Mouse (Mus musculus) lung, adult 18-20 months (tissue): ENCODE data around the gene Parp3.
"Not testable (repeated sequence)": the region's sequence is repeated elsewhere in the genome, so short reads cannot be mapped to it uniquely, and the experiment has no call there.

ENCODE experiments used
- DNase-seq, 2 experiments: peaks; one replicate each; pipeline ENCODE4 v3.0.0; 2022; ENCODE audit warnings: mixed read lengths in 2 of 2

Gene Parp3

DNA sequence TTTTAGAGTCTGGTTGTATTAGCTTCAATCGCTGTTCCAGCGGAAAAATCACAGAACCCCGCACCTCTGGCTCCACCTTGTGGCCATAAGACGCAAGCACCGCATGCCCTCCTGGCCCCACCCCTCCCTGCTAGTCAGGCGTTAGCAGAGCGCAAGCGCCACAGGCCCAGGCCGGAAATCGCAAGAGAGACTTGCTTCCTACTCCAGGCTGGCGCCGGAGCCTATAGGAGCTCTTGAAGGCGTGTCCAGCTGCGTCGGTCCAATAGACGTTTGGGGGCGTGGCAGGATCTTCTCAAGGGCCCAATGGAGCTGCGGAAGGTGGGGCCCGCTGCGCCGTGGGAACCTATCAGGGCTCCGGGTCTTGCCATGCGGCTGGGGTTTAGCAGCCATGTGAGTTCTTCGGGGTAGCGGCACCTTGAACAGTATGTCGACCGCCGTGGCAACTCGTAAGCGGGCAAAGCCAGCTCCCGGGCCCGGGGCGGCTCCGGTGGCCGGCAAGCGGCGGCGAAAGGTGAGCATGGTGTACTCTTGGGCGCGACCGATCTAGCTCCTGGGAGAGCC, at the start of gene Parp3:
Parp3 (minus strand) TSS at position 26 of the 561 bp plus-strand sequence.
- DNase-seq: peak; percentile 100

DNA sequence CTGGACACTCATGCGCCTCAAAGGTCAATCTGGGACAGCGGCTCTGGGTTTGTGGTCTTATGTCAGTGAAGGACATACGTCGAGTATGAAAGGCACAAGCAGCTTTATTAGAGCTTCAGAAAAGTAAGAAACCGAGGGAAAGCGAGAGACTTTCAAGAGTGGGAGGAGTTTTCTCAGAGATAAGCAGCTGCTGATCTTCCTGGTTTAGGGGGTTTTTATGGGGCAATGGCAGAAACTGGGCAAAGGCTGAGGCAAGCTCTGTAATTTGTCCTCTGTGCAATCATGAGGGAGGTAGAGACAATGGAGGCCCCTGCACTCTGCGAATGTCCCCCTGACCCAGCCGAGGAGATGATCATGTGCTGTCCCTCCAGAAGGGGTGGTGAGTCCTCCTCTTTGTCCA, 43.2 kb upstream of the Parp3 start:
- DNase-seq: no peak

DNA sequence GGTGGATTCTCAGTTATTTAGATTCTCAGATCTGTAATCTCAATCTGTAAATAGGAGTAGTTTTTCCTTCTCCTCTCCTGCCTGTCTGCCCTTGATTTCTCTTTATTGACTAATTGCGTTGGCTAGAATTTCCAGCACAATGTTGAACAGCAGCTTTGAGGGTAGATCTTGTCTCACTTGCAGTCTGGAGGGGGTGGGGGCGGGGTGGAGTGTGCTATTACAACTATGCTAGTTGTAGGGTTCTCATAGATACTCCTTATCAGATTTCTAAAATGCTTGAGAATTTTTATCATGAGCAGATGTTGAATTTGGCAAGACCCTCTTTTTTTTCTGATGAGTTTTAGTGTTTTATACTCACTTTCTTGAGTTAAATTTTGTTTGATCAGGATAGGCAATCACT, 42.7 kb upstream of the Parp3 start:
- no peak for DNase-seq

- DNase-seq: no peak
Measured at GRCm38 (mm10) chr9:106514273-106514672, 37.5 kb upstream of the Parp3 start, which contains the start of gene Iqcf5. TSS of gene Iqcf5 (plus strand) at chr9:106514573.

DNA sequence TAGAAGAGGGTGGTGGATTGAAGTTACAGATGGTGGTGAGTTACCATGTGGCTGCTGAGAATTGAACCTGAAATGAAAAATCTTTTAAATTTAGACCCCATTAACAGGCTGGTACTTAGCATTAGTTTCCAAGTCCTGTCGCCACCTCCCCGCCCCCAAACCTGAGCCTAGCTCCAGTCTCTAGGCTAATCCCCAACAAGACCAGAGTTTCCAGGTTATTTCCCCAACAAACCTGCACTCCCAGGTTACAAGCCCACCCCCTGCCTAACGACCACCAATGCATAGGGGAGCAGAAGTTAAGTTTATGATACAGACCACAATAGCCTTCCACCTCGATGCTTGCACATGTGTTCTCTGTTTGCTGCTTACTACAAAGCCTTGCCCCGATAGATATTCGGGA, 36.8 kb upstream of the Parp3 start:
- DNase-seq: no peak

DNA sequence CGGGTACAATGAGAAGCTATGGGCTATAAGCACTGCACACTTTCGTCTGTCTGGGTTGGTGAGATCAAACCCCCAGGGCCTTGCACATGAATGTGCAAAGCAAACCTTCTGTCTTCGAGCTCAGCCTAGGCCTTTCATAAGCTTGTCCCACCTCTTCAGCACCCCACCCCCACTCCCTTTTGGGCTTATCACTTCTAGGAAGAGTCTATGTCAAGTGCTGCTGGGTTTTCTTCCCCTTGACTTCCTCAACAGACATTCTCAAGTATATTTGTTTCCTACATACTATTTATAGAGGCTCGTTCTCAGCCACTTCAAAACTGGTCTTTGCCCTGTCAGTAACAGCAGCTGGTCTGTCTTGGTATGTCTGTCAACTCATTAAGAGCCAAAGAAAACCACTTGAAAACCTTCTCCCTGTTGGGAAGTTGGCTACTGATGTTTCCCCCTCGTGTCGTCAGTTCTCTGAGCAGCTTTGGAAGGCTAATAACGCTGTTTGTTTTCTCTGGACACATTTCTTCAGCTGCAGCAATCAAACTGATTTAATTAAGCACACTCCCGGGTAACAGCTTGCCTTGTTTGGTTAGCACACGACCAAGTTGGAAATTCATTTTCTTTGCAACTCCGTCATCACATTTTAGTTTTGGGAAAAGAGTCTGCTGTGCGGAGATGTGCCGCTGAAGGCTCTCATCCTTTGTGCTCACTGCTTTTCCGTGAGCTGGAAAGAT, 36.1 kb upstream of the Parp3 start:
- peak in 1 of 2 experiments; percentile 4 for DNase-seq

- no peak for DNase-seq
Measured at GRCm38 (mm10) chr9:106509356-106509755, 32.6 kb upstream of the Parp3 start.

DNA sequence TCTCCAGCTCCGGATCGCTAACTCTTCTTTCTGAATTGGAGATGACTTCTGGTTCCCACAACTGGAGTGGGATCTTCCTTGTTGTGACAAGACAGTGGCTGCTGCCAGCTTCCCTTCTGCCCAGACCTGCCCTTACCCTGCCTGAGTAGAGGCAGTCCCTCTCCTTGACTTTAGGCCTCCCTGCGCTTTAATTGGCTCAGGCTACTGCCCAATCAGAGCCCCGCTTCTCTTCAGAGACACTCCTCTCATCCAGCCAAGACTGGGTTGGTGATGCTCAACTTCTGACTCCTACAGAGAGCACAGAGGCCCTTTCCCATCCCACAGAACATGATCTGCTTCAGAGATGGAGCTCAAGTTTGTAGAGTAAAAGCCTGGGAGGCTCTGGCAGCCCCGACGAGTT, 27.5 kb upstream of the Parp3 start:
- no peak for DNase-seq

DNA sequence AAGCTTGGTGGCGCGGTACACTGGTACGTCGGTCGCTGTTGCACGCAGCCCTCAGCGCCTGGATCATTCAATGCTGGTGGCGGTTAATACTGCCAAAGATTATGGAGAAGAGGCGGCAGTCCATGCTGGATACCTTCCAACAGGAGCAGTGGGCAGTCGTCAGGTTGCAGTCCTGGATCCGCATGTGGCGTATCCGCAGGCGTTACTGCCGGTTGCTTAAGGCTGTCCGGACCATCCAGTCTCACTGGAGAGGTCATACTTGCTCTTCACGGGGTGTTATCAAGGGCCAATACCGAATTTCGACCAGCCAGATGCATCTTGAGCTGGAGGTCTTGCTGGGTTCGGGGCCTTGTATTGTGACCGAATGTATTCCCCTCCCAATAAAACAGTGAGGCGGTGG, 25.1 kb upstream of the Parp3 start:
- DNase-seq: no peak

DNA sequence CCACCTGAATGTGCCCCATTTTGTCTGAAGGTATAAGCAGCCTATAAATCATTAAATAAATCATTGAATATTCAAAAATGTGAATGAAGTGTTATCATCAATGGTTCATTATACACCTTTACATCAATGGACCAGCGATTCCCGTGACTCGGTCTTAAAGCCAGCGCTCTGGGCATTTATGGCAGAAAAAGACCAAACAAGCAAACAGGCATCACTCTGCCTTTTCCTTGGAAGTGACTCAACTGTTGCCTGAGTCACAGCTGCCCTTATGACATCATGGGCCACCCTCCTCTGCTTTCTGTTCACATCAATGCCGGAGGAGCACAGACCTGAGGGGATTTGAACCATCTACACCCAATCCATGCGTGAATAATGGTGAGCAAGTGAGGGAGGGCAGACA, 22.9 kb upstream of the Parp3 start, which contains the start of gene Iqcf1:
Iqcf1 (plus strand) TSS at position 301 of the 400 bp plus-strand sequence.
- DNase-seq: no peak

- not testable (repeated sequence) for DNase-seq
Measured at GRCm38 (mm10) chr9:106487602-106488001, 10.9 kb upstream of the Parp3 start.

GRCm38 (mm10) chr9:106485076-106485475, 8.3 kb upstream of the Parp3 start:
- DNase-seq: no peak

- no peak for DNase-seq
Measured at GRCm38 (mm10) chr9:106483606-106484005, 6.9 kb upstream of the Parp3 start.

- DNase-seq: no peak
Measured at GRCm38 (mm10) chr9:106483136-106483535, 6.4 kb upstream of the Parp3 start.

DNA sequence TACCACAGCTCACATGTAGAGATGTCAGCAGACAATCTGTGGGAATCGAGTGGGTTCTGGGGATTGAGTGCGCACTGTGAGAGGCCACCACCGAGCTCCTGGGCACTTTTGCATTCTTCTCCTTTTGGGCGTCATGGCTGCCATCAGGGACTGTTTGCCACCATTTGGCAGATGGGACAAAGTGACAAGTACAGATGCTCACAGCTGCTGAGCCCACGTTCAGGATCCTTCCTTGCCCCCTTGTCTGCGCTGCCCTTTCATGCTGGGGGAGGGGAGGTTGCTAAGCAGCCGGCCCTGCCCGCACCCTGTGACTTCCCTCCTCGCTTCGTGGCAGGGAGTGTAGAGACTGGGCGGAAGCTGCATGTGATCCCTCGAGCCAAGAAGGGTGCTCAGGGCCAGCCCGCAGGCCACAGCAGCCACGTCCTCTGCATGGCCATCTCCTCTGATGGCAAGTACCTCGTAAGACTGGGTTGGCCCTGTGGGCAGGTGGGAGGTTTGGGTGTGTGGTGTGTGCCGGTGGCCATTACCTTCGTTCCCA, 5.9 kb upstream of the Parp3 start:
- DNase-seq: no peak

DNA sequence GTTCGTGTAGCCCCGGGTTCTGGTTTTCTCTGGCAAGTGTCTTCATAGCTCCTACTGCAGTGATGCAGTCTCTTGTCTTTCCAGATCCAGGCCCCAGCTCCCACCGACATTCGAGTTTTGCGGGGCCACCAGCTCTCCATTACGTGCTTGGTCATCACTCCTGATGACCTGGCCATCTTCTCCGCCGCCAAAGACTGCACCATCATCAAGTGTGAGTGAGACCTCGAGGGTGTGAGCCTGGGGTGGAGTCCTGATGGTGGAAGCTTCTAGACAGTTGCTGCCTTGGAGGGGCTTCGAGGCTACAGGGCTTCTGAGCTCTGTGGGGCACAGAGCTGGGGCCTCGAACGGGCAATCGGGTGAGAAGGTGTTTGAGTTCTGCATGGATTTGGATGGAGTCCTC, 4.9 kb upstream of the Parp3 start:
- DNase-seq: no peak

DNA sequence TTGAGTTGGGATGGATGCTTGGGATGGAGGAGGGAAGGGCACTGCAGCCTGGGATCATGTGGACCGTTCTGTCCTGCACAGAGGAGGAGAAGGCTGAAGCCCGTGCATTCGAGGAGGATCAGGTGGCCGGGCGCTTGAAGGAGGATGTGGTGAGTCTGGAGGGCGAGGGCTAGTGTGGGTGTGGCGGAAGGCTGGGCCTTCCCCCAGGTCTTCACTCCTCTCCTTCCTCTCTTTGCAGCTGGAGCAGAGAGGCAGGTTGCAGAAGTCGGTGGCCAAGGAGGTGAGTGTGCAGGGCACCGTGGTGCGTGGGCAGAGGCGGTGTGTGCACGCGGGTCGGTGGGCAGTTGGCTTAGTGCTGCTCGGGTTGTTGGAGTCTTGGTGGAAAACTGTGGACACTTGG, 4.3 kb upstream of the Parp3 start:
- DNase-seq: peak in 1 of 2 experiments; percentile 2

GRCm38 (mm10) chr9:106480541-106480940, 3.8 kb upstream of the Parp3 start:
- DNase-seq: no peak

- peak in 1 of 2 experiments; percentile 2 for DNase-seq
Measured at GRCm38 (mm10) chr9:106478101-106478500, 1.4 kb upstream of the Parp3 start.

GRCm38 (mm10) chr9:106477649-106478048, 900 bp upstream of the Parp3 start:
- peak in 1 of 2 experiments; percentile 3 for DNase-seq

DNA sequence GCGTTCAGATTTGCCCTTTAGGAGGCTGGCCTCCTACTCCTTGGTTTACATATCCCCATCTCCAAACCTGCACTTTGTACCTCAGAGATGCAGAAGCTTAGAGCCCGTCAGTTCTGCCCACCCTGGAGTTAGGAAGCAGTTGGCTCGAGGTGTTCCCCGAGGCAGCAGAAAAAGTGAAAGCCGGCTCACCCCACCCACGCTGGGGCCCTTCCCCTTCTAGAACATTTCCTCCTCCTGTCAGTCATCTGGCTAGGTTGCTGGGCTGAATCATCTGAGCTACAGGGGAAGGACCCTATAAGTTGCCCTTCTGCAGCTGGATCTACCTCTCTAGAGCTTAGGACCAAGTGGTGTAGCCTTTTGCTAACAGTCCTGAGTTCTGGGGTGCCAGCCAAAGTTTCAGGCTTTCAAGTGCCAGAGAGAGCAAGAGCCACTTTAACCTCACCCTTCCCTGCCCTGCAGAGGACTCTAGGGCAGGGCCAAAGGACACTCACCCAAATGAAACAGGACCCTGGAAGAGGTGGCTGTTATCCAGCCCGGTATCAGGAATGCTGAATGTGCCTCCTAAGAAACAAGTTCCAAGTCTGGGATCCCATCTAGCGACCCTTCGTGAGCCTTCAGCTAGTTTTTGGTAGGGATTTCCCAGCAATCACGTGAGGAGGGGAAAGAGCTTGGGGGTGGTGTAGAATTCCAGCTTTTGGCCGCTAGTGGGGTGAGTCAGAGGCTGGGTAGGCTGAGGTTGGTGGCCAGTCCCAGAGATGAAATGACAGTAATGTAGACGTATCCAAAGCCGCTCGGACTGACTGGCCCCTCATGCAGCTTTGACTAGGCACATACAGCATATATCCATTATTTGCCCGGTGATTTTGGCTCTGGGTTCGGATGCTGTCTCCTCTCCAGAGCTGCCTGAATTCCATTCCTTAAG, 486 bp downstream of the Parp3 start:
- DNase-seq: peak; percentile 85 to 88

GRCm38 (mm10) chr9:106475663-106476001, 1.1 kb downstream of the Parp3 start, which contains the start of gene Rrp9:
TSS of gene Rrp9 (plus strand) at chr9:106475963.
- no peak for DNase-seq

DNA sequence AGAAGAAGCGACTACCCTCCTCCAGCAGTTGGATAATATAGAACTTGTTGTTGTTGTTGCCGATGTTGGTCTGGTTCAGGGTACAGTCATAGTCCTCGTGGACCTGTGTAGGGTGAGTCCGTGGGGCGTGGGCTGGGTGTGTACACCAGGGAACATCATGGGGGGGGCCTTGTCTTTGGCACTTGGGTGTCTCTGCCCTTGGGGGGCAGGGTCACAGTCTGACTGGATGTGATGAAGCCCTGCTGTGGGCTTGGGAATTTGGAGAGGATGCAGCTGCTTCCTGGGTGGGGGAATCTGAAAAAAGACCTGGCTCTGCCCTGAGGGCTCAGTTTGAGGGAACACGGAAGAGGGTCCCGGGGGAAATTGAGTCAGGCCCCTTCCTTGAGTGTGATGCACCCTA, 1.7 kb downstream of the Parp3 start:
- DNase-seq: peak; percentile 44 to 64
